Mouse (Mus musculus) adrenal gland, postnatal 25 days (tissue): ENCODE measurements around the gene Ptchd3. TPM values are rescaled to one million over a fixed set of nuclear protein-coding genes. Genes with fewer than 3 reads are reported as not detected.

Experiments
- total RNA-seq: library from RNA; stranded (reverse); gene quantifications from 2 replicates; pipeline ENCODE4 v1.2.3, GENCODE M21; 2021

Gene Ptchd3
- total RNA-seq, 1 experiment from 2014 or later: not detected

Other genes with a start within 250 kb of the Ptchd3 start
- gene B3gntl1, start 157.1 kb upstream of the Ptchd3 start, total RNA-seq: 14.9 and 16.9 TPM in 2 replicates
- gene Metrnl, start 128.7 kb upstream of the Ptchd3 start, total RNA-seq: 27.6 and 33.6 TPM in 2 replicates